Mouse (Mus musculus) heart, adult 2 months (tissue): Measurements from ENCODE around the gene Sh3glb1. TPM values are rescaled to one million over a fixed set of nuclear protein-coding genes. Genes with fewer than 3 reads are reported as not detected.
"Not testable (repeated sequence)": the region's sequence is repeated elsewhere in the genome, so short reads cannot be mapped to it uniquely, and the experiment has no call there.

Source experiments
- DNase-seq, 2 experiments: peaks; one replicate each; pipeline ENCODE4 v3.0.0; 2021
- H3K27ac ChIP-seq: fragments of 200-600 bp; 2 replicates; pipeline ENCODE4 v1.8.1; 2022
- H3K27me3 ChIP-seq: fragments of 200-500 bp; 2 replicates; pipeline ENCODE4 v1.6.1; 2012; ENCODE audit warnings: mild to moderate bottlenecking, low read length, inconsistent platforms, mixed read lengths; ENCODE audit not compliant: control insufficient read depth, insufficient read depth
- H3K36me3 ChIP-seq: fragments of 200-500 bp; 2 replicates; pipeline ENCODE4 v1.6.1; 2012; ENCODE audit warnings: low read length, inconsistent platforms; ENCODE audit not compliant: control insufficient read depth, insufficient read depth
- H3K4me1 ChIP-seq: fragments of 200-500 bp; 2 replicates; pipeline ENCODE4 v1.6.1; 2011; ENCODE audit warnings: low read length; ENCODE audit not compliant: control insufficient read depth, insufficient read depth
- H3K4me3 ChIP-seq: fragments of 200-600 bp; 2 replicates; pipeline ENCODE4 v1.8.1; 2022
- H3K79me2 ChIP-seq: fragments of 200-500 bp; replicated peaks from 2 replicates; pipeline ENCODE4 v1.6.1; 2012; ENCODE audit warnings: mild to moderate bottlenecking, inconsistent platforms, low read length, moderate library complexity, mixed read lengths; ENCODE audit not compliant: control insufficient read depth, insufficient read depth
- H3K9ac ChIP-seq: fragments of 200-500 bp; 2 replicates; pipeline ENCODE4 v1.6.1; 2012; ENCODE audit warnings: low read depth, mild to moderate bottlenecking, control low read depth, inconsistent platforms, low read length, mixed read lengths
- CTCF ChIP-seq: fragments of 200-600 bp; IDR thresholded peaks from 2 replicates; pipeline ENCODE4 v1.8.1; 2022; ENCODE audit warnings: antibody characterized with exemption, mild to moderate bottlenecking, moderate library complexity
- EP300 ChIP-seq: fragments of 200-500 bp; IDR thresholded peaks from 2 replicates; pipeline ENCODE4 v1.6.1; 2011; ENCODE audit warnings: low read depth, low read length, control low read depth; ENCODE audit not compliant: insufficient read depth
- POLR2A ChIP-seq: fragments of 200-500 bp; IDR thresholded peaks from 2 replicates; pipeline ENCODE4 v1.6.1; 2011; ENCODE audit warnings: mild to moderate bottlenecking, low read depth, low read length, control low read depth; ENCODE audit not compliant: insufficient read depth
- WGBS: fragments of 180-500 bp; shearing (Covaris S2); methylation state at CpG from one replicate; pipeline ENCODE4 v1.1.7; 2018; 5-methylcytosine and 5-hydroxymethylcytosine counted together
- intact Hi-C: fragments of 180-260 bp; cut with DNase I; formaldehyde crosslinking; loops from one replicate; pipeline ENCODE4 v1.15.1; 2025
- polyA plus RNA-seq: library from polyadenylated mRNA; depleted of rRNA; stranded (reverse); fragments of >200 nt; gene quantifications from 2 replicates; pipeline ENCODE4 v1.2.3, GENCODE M21; 2012
- total RNA-seq, 2 experiments: library from RNA; stranded (reverse); gene quantifications; 2 replicates each; pipeline ENCODE4 v1.2.3; 2021

The Sh3glb1 gene
- total and polyA plus RNA-seq, 3 experiments: 94.5 to 407 (median 314) TPM

DNA sequence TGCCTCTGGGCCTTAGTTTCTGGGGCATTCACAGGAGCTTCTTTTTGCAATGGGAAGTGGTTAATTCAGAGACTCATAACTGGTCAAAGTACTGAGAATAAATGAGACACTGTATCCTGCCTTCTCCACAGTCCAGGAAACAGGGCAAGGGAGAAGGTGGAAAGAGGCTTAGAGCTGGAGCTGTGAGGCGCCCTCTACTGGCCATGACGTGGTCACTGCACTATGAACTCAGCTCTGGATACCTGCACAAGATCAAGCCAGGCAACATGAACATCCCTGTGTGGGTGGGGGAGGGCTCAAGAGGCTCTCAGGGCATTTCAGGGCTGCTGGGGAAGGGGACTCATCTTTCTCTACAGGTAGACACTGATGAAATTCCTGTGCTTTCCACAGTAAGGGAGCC, 33.0 kb upstream of the Sh3glb1 start:
- no peaks in the 10 kb centered on the region for H3K36me3 ChIP-seq
- intact Hi-C loops: loop anchor here (10.0 kb wide), 1 partner anchor 62 kb away; the partner anchor contains the start of gene Clca3a2
- 7% methylated on average over 2 of the region's 2 CpGs for WGBS
- H3K4me1 ChIP-seq: no peaks in the 10 kb centered on the region
- H3K79me2 ChIP-seq: no peaks in the 10 kb centered on the region
- H3K27ac ChIP-seq: no peak overlapping the region
- no peak overlapping the region for H3K4me3 ChIP-seq
- H3K27me3 ChIP-seq: no peaks in the 10 kb centered on the region
- TF ChIP-seq CTCF (peak; percentile 68), POLR2A (no peak), EP300 (no peak)
- peak in 1 of 2 experiments; percentile 19 for DNase-seq
- no peak overlapping the region for H3K9ac ChIP-seq

DNA sequence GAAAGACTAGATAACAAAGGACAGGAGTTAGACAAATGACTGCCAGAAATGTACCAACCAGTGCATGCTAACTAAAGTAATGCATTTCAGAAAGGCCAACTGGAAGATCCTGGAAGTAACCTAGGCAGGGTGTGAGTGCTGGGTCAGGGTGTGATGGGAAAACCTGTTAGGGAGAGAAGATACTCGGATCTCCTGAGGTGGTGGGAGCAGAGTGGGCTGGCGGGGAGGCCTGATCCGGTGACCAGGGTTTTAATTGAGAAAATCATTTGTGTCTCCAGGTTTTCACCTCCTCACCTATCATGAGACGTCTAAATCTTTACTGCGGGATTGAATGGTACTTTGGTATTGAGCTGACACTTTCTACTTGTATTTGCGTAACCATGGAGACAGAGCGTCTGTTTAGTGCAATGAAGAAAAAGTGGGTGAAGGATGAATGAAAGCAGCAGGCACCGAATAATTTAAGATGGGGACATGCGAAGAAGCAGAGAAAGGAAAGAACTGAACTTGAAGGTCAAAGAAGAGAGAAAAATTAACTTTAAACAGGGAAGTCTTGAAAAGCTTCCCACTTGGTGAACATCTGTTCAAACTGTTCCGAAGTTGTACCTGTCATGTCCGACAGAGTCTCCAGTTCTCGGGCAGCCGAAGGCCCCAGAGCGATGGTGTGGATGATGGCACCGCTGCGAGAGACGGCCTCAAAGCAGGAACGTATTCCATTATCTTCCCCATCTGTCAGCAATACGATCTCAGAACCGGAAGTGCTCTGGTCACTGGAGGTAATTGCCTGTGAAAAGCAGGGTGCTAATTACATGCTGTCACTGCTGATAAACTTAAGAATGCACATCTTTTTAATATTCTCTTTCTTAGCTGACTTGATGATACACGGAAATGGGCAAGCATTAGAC, 29.2 kb upstream of the Sh3glb1 start:
- H3K27me3 ChIP-seq, H3K4me3 ChIP-seq, H3K27ac ChIP-seq, H3K79me2 ChIP-seq, intact Hi-C loops, DNase-seq, H3K36me3 ChIP-seq, H3K4me1 ChIP-seq, H3K9ac ChIP-seq: not testable (repeated sequence)
- WGBS: 78% methylated on average over 20 of the region's 21 CpGs

DNA sequence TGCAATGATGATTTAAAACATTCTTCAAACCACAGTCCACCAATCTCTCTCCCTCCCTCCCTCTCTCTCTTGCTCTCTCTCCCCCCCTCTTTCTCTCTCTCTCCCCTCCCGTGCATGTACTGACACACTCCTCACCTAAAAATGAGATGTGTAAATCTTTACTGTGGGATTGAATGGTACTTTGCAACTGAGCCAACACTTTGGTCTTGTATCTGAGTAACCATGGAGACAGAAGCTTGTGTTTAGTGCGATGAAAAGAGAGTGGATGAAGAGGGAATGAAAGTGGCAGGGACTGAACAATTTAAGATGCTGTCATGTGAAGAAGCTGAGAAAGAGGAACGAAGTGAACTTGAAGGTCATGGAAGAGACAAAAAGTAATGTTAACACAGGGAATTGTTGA, 27.6 kb upstream of the Sh3glb1 start:
- DNase-seq, H3K27ac ChIP-seq, H3K27me3 ChIP-seq, H3K36me3 ChIP-seq, H3K4me1 ChIP-seq, H3K79me2 ChIP-seq, intact Hi-C loops, H3K9ac ChIP-seq, H3K4me3 ChIP-seq: not testable (repeated sequence)
- 45% methylated on average over 3 of the region's 3 CpGs for WGBS

DNA sequence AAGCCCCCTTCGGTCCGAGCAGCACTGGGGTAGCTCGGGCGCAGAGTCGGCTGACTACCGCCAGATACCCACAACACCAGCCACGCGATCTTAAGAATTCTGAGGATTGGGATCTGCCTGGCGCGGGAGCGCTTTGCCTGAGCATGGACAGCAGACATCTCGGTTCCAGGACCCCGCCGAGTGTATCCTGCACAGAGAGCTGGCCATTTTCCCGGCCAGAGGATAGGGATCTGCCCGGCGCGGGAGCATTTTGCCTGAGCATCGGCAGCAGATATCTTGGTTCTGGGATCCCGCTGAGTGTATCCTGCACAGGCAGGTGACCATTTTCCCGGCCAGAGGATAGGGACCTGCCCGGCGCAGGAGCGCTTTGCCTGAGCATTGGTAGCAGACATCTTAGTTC, 18.3 kb upstream of the Sh3glb1 start:
- intact Hi-C loops: loop anchor here (10.0 kb wide), 1 partner anchor 286 kb away; no protein-coding TSS in a partner anchor
- WGBS: 74% methylated on average over 24 of the region's 24 CpGs

DNA sequence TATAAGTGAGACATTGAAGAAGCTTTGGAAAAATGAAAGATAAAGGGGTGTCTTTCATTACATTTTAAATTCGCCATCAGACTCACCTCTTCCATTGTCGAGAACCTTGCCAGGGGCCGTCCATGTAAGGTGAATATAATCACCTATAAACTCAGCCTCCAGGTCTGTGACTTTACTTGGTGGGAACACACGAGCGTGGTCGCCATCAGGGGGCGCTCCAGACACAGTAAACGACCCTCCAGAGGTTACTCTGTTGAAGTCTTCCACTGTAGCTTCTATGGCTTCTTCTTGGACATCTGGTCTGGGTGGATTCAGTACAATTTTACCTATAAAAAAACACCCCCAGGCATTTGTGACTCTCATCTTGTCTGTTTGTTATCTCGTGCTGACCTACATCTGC, 16.7 kb upstream of the Sh3glb1 start:
- no peak for TF ChIP-seq POLR2A
- TF ChIP-seq EP300: no peak
- TF ChIP-seq CTCF: peak; percentile 61
- no peak overlapping the region for H3K9ac ChIP-seq
- H3K4me1 ChIP-seq: no peaks in the 10 kb centered on the region
- H3K36me3 ChIP-seq: no peaks in the 10 kb centered on the region
- DNase-seq: peak in 1 of 2 experiments; percentile 30
- intact Hi-C loops: loop anchor here (10.0 kb wide), 1 partner anchor 288 kb away; no protein-coding TSS in a partner anchor
- H3K4me3 ChIP-seq: no peak overlapping the region
- no peaks in the 10 kb centered on the region for H3K27me3 ChIP-seq
- no peak overlapping the region for H3K27ac ChIP-seq
- H3K79me2 ChIP-seq: no peaks in the 10 kb centered on the region
- WGBS: 28% methylated on average over 9 of the region's 9 CpGs

More for the DNA sequence above, 18.3 kb upstream of the Sh3glb1 start:
- not testable (repeated sequence) for H3K36me3 ChIP-seq, DNase-seq, H3K9ac ChIP-seq, H3K4me1 ChIP-seq, H3K27ac ChIP-seq, H3K4me3 ChIP-seq, H3K79me2 ChIP-seq, H3K27me3 ChIP-seq

DNA sequence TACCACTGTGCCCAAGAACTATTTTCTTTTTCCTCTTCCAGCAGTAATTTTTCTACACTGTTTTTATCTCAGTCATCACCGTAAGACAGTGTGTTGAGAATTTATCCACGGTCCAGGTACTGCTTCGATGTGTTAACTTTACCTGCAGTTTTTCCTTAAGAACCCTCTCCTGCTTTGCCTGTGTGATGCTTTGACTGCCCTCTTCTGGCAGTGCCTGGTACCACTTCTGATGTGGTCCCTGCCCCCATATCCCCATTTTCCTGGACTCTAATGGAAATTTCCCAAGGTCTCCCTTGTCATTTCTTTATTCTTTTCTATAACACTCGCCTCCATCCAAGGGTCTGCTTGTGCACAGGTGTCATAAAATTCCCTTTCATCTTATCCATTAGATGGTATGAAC, 3.3 kb upstream of the Sh3glb1 start:
- 35% methylated on average over 4 of the region's 4 CpGs for WGBS
- Histone ChIP-seq H3K4me3 (no peak overlapping the region), H3K27me3 (no peaks in the 10 kb centered on the region), H3K9ac (no peak overlapping the region), H3K4me1 (peaks cover 2% of the 10 kb centered on the region), H3K79me2 (no peaks in the 10 kb centered on the region), H3K27ac (no peak overlapping the region), H3K36me3 (0 out of 2 replicates have a peak, but pooled peaks cover under 1% of the 10 kb centered on the region)
- TF ChIP-seq POLR2A: no peak
- TF ChIP-seq EP300: 0 out of 2 replicates have a peak, but pooled peaks have one; percentile 41
- peak; percentile 89 for TF ChIP-seq CTCF
- peak; percentile 51 to 76 for DNase-seq
- intact Hi-C loops: loop anchor here (1.0 to 10.0 kb wide), 3 partner anchors 106 to 401 kb away; no protein-coding TSS in a partner anchor

DNA sequence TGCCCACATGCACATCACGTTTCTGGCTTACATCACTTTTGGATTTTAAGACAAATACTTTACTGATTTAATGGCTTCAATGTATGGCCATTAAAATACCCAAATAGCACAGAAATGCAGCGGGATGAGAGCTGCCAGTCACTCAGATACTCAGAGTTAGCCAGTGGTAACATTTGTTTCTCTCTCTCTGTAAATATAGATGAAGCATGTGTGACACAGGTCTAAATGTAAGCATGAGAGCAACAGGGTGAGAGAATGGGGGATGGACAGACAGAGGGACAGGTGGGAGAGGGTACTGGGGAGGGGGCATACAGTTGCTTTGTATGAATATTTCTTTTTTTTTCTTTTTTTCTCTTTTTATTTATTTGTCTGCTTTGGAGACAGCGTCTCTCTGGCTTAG, 2.4 kb upstream of the Sh3glb1 start:
- H3K4me3 ChIP-seq, H3K9ac ChIP-seq, H3K4me1 ChIP-seq, H3K79me2 ChIP-seq, DNase-seq, H3K27me3 ChIP-seq, H3K27ac ChIP-seq, H3K36me3 ChIP-seq: not testable (repeated sequence)
- intact Hi-C loops: loop anchor here (5.0 to 10.0 kb wide), 2 partner anchors 105 to 402 kb away; no protein-coding TSS in a partner anchor
- WGBS: 60% methylated on average over 3 of the region's 3 CpGs
